Mouse (Mus musculus) ES-Bruce4 (cell line): ENCODE data around the gene Fam114a1. TPM values are rescaled to one million over a fixed set of nuclear protein-coding genes. Genes with fewer than 3 reads are reported as not detected.

ENCODE experiments used
- H3K27ac ChIP-seq: 2 replicates; pipeline ENCODE4 v1.5.1; 2012; ENCODE audit warnings: low read length, inconsistent platforms; ENCODE audit not compliant: insufficient read depth
- H3K27me3 ChIP-seq: 2 replicates; pipeline ENCODE4 v1.6.1; 2012; ENCODE audit warnings: mild to moderate bottlenecking, low read length, inconsistent platforms; ENCODE audit not compliant: control insufficient read depth, poor library complexity, insufficient read depth, severe bottlenecking
- H3K36me3 ChIP-seq: 2 replicates; pipeline ENCODE4 v1.6.1; 2012; ENCODE audit warnings: inconsistent platforms, mild to moderate bottlenecking, low read length, moderate library complexity; ENCODE audit not compliant: control insufficient read depth, poor library complexity, insufficient read depth, severe bottlenecking
- H3K4me1 ChIP-seq: one replicate; pipeline ENCODE4 v1.8.1; 2011; ENCODE audit warnings: low read length; ENCODE audit not compliant: control insufficient read depth, insufficient read depth
- H3K4me3 ChIP-seq: 2 replicates; pipeline ENCODE4 v1.5.1; 2011; ENCODE audit warnings: low read depth, mild to moderate bottlenecking, low read length
- H3K9ac ChIP-seq: 2 replicates; pipeline ENCODE4 v1.6.1; 2012; ENCODE audit warnings: low read depth, mild to moderate bottlenecking, inconsistent platforms; ENCODE audit not compliant: poor library complexity, severe bottlenecking
- H3K9me3 ChIP-seq: replicated peaks from 2 replicates; pipeline ENCODE4 v1.6.1; 2012; ENCODE audit warnings: mild to moderate bottlenecking, low read length, inconsistent platforms; ENCODE audit not compliant: control insufficient read depth, poor library complexity, insufficient read depth, severe bottlenecking
- CTCF ChIP-seq: IDR thresholded peaks from one replicate; pipeline ENCODE4 v1.8.1; 2011; ENCODE audit warnings: low read depth, low read length
- EP300 ChIP-seq: IDR thresholded peaks from 2 replicates; pipeline ENCODE4 v1.6.1; 2011; ENCODE audit warnings: low read depth, low read length; ENCODE audit not compliant: insufficient read depth
- POLR2A ChIP-seq: IDR thresholded peaks from one replicate; pipeline ENCODE4 v1.8.1; 2011; ENCODE audit warnings: low read length; ENCODE audit not compliant: insufficient read depth
- polyA plus RNA-seq: library from polyadenylated mRNA; stranded (reverse); fragments of >200 nt; gene quantifications from 2 replicates; pipeline ENCODE4 v1.2.4, GENCODE M21; 2011; ENCODE audit warnings: low read depth; ENCODE audit not compliant: missing spikeins, insufficient read depth, insufficient read length

The Fam114a1 gene
- polyA plus RNA-seq, 1 experiment, result 16.5 TPM

- Histone ChIP-seq H3K9me3 (no peaks in the 10 kb centered on the region), H3K9ac (no peak overlapping the region), H3K4me3 (no peak overlapping the region), H3K4me1 (no peaks in the 10 kb centered on the region), H3K27ac (no peak overlapping the region), H3K27me3 (no peaks in the 10 kb centered on the region; the same call in 1 of the 2 replicates), H3K36me3 (no peaks in the 10 kb centered on the region)
- TF ChIP-seq CTCF (no peak), EP300 (no peak), POLR2A (no peak)
Measured at GRCm38 (mm10) chr5:64958991-64959842, 10.7 kb upstream of the Fam114a1 start.

GRCm38 (mm10) chr5:64959843-64960230, 10.0 kb upstream of the Fam114a1 start, which contains the start of gene Tlr6:
Gene Tlr6 (minus strand): TSS chr5:64960097.
- Histone ChIP-seq H3K27ac (no peak within 1 kb of the TSS), H3K4me3 (no peak within 1 kb of the TSS), H3K36me3 (no peaks in the 10 kb centered on the region), H3K9me3 (no peaks in the 10 kb centered on the region), H3K27me3 (no peaks in the 10 kb centered on the region; the same call in 1 of the 2 replicates), H3K9ac (no peak within 1 kb of the TSS), H3K4me1 (no peaks in the 10 kb centered on the region)
- TF ChIP-seq EP300, result no peak
- no peak for TF ChIP-seq CTCF
- TF ChIP-seq POLR2A, result no peak

GRCm38 (mm10) chr5:64960857-64961391, 8.9 kb upstream of the Fam114a1 start:
- Histone ChIP-seq H3K27ac (no peak overlapping the region), H3K4me3 (no peak overlapping the region), H3K9ac (no peak overlapping the region), H3K36me3 (no peaks in the 10 kb centered on the region), H3K4me1 (no peaks in the 10 kb centered on the region), H3K9me3 (no peaks in the 10 kb centered on the region), H3K27me3 (no peaks in the 10 kb centered on the region; the same call in 1 of the 2 replicates)
- TF ChIP-seq POLR2A (no peak), CTCF (no peak), EP300 (no peak)

- H3K27ac ChIP-seq, result no peak overlapping the region
- no peak for TF ChIP-seq EP300
- TF ChIP-seq CTCF, result no peak
- TF ChIP-seq POLR2A, result no peak
Measured at GRCm38 (mm10) chr5:64963271-64963670, 6.6 kb upstream of the Fam114a1 start.

GRCm38 (mm10) chr5:64963735-64964134, 6.1 kb upstream of the Fam114a1 start:
- Histone ChIP-seq H3K9ac (no peak overlapping the region), H3K36me3 (no peaks in the 10 kb centered on the region), H3K9me3 (no peaks in the 10 kb centered on the region), H3K27me3 (no peaks in the 10 kb centered on the region), H3K4me3 (no peak overlapping the region), H3K4me1 (no peaks in the 10 kb centered on the region), H3K27ac (no peak overlapping the region)
- TF ChIP-seq CTCF (no peak), EP300 (no peak), POLR2A (no peak)

More at GRCm38 (mm10) chr5:64963271-64963670, 6.6 kb upstream of the Fam114a1 start:
- Histone ChIP-seq H3K36me3 (no peaks in the 10 kb centered on the region), H3K4me3 (no peak overlapping the region), H3K9ac (no peak overlapping the region), H3K27me3 (no peaks in the 10 kb centered on the region), H3K4me1 (no peaks in the 10 kb centered on the region), H3K9me3 (no peaks in the 10 kb centered on the region)
